Mouse (Mus musculus): ENCODE measurements at regions not wholly inside any gene's neighbourhood (a gene's known extent, or its start where the extent isn't known, plus 50 kb on each side); places are given as distances from the start of the nearest gene placed in this dataset.

GRCm38 (mm10) chr11:6785471-6785870 lies 52.0 kb downstream of the Gm11983 start:
- no peak for TF ChIP-seq CTCF (IDR thresholded peaks at IDR 0.05; ENCODE audit: insufficient read depth, low read length)
- no peak for TF ChIP-seq POLR2A (IDR thresholded peaks at IDR 0.05; ENCODE audit: borderline replicate concordance, extremely low read depth, low read depth, low read length)

Data from lung, adult 2 months (tissue).